Mouse (Mus musculus): ENCODE measurements around the gene Gm13693.
"Not testable (repeated sequence)": the region's sequence is repeated elsewhere in the genome, so short reads cannot be mapped to it uniquely, and the experiment has no call there.

Gm13693 gene

DNA sequence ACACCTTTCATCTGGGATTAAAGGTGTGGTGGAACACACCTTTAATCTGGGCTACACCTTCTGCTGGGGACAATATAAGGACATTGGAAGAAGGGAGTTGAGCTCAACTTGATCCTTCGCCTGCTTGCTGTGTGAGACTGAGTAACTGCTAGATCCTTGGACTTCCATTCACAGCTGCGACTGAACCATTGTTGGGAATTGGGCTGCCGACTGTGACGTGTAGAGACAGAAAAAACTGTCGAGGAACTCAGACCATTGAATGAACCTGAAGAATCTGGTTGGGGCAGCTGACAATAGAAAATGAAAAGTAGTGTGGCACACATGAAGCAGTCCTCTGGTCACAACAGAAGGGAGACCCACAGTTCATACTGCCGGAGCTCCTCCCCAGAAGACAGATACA, at the start of gene Gm13693:
Gene Gm13693, plus strand, starts transcription at position 301 of the 400 bp plus-strand sequence.
- not testable (repeated sequence) for DNase-seq (ENCODE audit: low read depth)

DNA sequence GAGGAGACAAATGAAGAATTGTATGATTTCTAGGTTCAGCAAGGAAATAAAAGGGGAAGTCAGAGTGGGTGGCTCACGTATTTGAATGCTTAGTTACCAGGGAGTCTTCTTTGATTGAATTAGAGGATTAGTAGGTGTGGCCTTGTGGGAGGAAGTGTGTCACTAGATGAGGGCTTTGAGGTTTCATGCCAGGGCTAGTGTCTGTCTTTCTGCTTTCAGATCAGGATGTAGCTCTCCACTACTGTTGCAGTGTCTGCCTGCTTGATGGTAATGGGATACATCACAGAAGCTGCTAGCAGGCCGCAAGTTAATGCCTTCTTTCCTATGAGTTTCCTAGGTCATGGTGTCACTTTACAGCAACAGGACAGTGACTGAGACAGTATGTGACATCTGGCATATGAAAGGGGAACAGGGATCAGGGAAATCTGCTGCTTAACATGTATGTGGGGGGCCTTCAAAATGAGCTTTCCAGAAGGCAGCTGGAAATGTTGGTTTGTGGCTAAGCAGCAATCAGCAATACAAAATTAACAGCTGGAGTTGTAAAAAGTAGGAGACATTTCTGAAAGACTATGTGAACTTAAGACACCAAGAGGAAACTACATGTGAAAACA, 31.7 kb upstream of the Gm13693 start:
- DNase-seq (ENCODE audit: low read depth), result peak; percentile 29

DNA sequence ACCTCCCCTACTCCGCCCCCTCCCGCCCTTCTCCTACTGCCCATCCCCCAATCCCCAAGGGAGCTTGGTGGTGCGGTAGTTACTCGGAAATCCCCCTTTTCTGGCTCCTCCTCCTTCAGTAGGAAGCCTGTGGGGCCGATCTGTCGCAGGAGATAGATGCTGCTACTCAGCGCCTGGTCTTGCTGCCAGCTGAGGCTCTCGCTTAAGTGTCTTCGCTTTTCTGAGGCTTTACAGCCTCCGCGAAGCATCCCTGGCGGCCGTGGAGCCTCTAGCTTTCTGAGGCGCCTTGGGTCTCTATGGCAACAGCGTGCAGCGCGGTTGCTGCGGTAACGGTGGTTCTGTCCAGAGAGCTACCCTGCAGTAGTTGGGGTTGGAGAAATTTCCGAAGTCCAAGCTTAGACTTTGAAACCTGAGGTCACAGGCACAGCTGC, 20.4 kb upstream of the Gm13693 start, which contains the start of gene Zswim2:
Gene Zswim2, minus strand, starts transcription at position 298 of the 431 bp plus-strand sequence.
- peak; percentile 45 for DNase-seq (ENCODE audit: low read depth)

DNA sequence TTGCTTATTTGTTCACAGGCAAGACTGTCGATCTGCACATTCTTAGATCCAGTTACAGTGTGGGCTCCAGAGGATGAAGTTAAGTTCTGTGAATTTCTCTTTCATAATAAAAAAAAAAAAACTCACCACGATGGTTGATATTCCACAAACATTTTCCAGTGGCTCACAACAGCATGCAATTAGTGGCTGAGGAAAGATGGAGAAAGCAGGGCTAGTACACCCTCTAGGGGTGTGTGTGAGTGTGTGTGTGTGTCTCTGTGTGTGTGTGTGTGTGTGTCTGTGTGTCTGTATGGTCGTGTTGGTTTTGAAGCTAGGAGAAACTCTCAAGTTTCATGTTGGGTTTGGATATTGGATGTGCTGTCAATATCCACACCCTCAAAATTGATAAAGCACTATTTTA, 19.9 kb upstream of the Gm13693 start:
- DNase-seq (ENCODE audit: low read depth), result no peak

DNA sequence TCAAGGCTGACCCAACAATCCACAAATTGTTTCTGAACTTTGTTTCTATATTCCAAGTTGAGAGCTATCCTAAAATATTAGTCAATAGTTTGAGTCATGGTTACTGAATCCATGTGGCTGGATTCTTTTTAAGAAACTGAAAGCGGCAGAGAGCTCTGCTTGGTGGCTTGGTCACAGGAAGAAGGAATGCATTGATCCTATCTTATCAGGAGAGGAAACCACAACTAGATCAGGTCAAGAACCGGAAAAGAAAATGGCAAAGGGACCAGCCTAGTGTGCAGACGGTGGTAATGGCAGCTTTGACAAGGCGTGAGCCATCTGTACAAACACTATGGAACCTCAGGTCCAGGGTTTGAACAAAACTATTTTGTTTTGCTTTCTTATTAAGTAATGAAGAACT, 19.5 kb upstream of the Gm13693 start:
- DNase-seq (ENCODE audit: low read depth), result peak; percentile 6

DNA sequence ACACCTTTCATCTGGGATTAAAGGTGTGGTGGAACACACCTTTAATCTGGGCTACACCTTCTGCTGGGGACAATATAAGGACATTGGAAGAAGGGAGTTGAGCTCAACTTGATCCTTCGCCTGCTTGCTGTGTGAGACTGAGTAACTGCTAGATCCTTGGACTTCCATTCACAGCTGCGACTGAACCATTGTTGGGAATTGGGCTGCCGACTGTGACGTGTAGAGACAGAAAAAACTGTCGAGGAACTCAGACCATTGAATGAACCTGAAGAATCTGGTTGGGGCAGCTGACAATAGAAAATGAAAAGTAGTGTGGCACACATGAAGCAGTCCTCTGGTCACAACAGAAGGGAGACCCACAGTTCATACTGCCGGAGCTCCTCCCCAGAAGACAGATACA, 5.9 kb upstream of the Gm13693 start, which contains the start of gene Gm13698:
Gene Gm13698, plus strand, starts transcription at position 301 of the 400 bp plus-strand sequence.
- DNase-seq (ENCODE audit: low read depth), result not testable (repeated sequence)

DNA sequence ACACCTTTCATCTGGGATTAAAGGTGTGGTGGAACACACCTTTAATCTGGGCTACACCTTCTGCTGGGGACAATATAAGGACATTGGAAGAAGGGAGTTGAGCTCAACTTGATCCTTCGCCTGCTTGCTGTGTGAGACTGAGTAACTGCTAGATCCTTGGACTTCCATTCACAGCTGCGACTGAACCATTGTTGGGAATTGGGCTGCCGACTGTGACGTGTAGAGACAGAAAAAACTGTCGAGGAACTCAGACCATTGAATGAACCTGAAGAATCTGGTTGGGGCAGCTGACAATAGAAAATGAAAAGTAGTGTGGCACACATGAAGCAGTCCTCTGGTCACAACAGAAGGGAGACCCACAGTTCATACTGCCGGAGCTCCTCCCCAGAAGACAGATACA, 5.7 kb downstream of the Gm13693 start, which contains the start of gene Gm13695:
Gene Gm13695, plus strand, starts transcription at position 301 of the 400 bp plus-strand sequence.
- DNase-seq (ENCODE audit: low read depth), result not testable (repeated sequence)

DNA sequence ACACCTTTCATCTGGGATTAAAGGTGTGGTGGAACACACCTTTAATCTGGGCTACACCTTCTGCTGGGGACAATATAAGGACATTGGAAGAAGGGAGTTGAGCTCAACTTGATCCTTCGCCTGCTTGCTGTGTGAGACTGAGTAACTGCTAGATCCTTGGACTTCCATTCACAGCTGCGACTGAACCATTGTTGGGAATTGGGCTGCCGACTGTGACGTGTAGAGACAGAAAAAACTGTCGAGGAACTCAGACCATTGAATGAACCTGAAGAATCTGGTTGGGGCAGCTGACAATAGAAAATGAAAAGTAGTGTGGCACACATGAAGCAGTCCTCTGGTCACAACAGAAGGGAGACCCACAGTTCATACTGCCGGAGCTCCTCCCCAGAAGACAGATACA, 11.5 kb downstream of the Gm13693 start, which contains the start of gene Gm13696:
Gene Gm13696, plus strand, starts transcription at position 301 of the 400 bp plus-strand sequence.
- not testable (repeated sequence) for DNase-seq (ENCODE audit: low read depth)

DNA sequence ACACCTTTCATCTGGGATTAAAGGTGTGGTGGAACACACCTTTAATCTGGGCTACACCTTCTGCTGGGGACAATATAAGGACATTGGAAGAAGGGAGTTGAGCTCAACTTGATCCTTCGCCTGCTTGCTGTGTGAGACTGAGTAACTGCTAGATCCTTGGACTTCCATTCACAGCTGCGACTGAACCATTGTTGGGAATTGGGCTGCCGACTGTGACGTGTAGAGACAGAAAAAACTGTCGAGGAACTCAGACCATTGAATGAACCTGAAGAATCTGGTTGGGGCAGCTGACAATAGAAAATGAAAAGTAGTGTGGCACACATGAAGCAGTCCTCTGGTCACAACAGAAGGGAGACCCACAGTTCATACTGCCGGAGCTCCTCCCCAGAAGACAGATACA, 17.3 kb downstream of the Gm13693 start, which contains the start of gene Gm13694:
Gene Gm13694, plus strand, starts transcription at position 301 of the 400 bp plus-strand sequence.
- not testable (repeated sequence) for DNase-seq (ENCODE audit: low read depth)

DNA sequence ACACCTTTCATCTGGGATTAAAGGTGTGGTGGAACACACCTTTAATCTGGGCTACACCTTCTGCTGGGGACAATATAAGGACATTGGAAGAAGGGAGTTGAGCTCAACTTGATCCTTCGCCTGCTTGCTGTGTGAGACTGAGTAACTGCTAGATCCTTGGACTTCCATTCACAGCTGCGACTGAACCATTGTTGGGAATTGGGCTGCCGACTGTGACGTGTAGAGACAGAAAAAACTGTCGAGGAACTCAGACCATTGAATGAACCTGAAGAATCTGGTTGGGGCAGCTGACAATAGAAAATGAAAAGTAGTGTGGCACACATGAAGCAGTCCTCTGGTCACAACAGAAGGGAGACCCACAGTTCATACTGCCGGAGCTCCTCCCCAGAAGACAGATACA, 23.1 kb downstream of the Gm13693 start, which contains the start of gene Gm13697:
Gene Gm13697, plus strand, starts transcription at position 301 of the 400 bp plus-strand sequence.
- DNase-seq (ENCODE audit: low read depth), result not testable (repeated sequence)

DNA sequence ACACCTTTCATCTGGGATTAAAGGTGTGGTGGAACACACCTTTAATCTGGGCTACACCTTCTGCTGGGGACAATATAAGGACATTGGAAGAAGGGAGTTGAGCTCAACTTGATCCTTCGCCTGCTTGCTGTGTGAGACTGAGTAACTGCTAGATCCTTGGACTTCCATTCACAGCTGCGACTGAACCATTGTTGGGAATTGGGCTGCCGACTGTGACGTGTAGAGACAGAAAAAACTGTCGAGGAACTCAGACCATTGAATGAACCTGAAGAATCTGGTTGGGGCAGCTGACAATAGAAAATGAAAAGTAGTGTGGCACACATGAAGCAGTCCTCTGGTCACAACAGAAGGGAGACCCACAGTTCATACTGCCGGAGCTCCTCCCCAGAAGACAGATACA, 28.9 kb downstream of the Gm13693 start, which contains the start of gene Gm13691:
Gene Gm13691, plus strand, starts transcription at position 301 of the 400 bp plus-strand sequence.
- not testable (repeated sequence) for DNase-seq (ENCODE audit: low read depth)

DNA sequence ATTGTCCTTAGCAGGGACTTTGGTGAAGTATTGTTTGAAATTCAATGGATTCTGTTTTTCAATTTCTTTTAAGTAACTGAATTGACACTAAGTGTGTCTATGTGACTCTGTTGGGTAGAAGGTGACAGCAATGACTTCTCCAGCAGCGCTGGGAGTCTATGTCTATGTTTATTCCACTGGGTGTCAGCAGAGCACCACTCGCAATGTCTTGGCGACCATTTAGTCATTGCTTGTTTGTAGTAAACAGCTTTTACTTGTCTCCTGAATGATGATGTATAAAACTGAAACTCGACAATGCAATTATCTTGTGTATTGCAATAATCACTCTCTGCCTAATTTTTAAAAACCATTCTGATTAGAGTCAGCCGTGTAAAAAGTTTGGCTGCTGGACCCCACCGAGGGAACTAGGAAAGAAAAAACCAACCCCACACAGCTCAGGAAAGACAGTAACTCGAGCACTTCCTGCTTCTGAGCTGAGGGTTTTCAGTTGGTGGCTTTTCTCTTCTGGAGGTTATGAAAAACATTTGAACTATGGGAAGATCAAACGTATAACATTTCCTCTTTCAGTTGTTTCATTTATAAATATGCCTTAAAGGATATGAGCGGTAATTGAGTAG, 32.4 kb downstream of the Gm13693 start:
- DNase-seq (ENCODE audit: low read depth), result peak; percentile 83

DNA sequence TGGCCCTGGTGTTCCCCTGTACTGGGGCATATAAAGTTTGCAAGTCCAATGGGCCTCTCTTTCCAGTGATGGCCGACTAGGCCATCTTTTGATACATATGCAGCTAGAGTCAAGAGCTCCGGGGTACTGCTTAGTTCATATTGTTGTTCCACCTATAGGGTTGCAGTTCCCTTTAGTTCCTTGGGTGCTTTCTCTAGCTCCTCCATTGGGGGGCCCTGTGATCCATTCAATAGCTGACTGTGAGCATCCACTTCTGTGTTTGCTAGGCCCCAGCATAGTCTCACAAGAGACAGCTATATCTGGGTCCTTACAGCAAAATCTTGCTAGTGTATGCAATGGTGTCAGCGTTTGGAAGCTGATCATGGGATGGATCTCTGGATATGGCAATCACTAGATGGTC, 33.2 kb downstream of the Gm13693 start:
- DNase-seq (ENCODE audit: low read depth), result not testable (repeated sequence)

DNA sequence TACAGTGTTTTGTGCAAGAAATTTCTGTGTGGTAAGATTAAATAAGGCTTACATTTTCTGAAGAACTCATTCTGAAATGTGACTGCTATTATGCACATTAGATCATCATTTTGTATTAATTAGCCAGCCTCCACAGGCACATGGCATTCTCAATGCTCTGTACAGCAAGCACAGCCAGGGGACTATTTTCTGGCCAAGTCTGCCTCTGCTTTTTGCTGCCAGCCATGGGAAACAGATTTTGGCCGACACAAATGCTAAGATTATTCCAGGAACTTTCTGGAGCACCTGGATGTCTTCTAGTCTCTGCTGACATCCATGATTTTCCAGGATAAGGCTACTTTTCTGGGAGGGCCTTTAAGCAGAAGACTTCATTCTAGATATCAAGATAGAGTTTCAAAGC, 47.6 kb downstream of the Gm13693 start:
- DNase-seq (ENCODE audit: low read depth), result no peak

DNA sequence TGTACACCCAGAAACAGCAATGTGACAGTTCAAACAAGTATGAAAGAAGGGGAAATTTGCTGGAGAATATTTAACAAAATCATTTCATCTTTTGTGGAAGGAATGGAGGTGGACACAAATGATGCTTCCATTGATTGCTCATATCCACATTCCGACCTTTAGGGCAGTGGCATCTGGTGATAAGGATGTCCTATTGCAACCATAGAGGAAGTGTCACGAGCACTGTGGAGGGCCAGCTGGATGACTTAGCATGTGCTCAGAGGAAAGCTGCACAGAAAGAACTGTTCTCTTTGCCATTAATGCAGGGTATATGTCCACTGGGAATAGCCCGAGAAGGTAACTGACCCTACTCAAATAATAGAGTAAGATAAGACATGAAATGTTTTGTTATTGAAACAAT, 48.5 kb downstream of the Gm13693 start:
- no peak for DNase-seq (ENCODE audit: low read depth)
